Mouse (Mus musculus) erythroblast, adult 5-6 weeks (primary cell): ENCODE data around the gene Tssc4. TPM values are rescaled to one million over a fixed set of nuclear protein-coding genes. Genes with fewer than 3 reads are reported as not detected.

Experiments
- ATAC-seq: replicated peaks from 2 replicates; pipeline ENCODE4 v1.8.0; 2016; ENCODE audit warnings: moderate number of reproducible peaks, mild to moderate bottlenecking, moderate TSS enrichment, inconsistent platforms; ENCODE audit not compliant: poor library complexity, low FRiP score, severe bottlenecking
- total RNA-seq, 2 experiments: library from RNA; stranded (forward) in 1 of 2; stranded (reverse) in 1 of 2; fragments of 150-400 nt in 1 of 2; fragments of 200-764, 138-1000 nt in 1 of 2; gene quantifications; 2 replicates each; pipeline versions ENCODE4 v1.2.3 to v1.2.4; 2015 to 2017; ENCODE audit warnings: low replicate concordance in 2 of 2

Tssc4 gene
- total RNA-seq, 2 experiments from 2014 or later, result 1.3 to 16.4 TPM

GRCm38 (mm10) chr7:143044049-143044825 is 24.8 kb upstream of the Tssc4 start:
- ATAC-seq, result no peak

DNA sequence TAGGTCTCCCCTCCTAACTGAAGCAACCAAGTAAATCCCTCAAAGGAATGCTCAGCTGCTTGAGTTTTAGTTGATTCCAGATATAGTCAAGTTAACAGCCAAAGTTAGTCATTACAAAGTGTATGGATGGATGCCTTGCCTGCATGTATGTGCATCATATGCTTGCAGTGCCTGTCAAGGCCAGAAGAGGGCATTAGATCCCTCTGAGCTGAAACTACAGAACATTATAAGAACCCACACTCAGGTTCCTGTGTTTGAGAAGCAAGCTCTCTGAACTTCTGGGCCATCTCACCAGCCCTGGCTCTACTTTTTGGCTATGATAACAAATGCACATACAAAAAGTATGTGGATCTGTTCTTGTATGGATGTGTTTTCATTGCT is 24.2 kb upstream of the Tssc4 start:
- ATAC-seq, result 0 out of 2 replicates have a peak, but pooled peaks have one; percentile 57

- ATAC-seq, result no peak
Measured at GRCm38 (mm10) chr7:143046358-143046757, 22.7 kb upstream of the Tssc4 start.

DNA sequence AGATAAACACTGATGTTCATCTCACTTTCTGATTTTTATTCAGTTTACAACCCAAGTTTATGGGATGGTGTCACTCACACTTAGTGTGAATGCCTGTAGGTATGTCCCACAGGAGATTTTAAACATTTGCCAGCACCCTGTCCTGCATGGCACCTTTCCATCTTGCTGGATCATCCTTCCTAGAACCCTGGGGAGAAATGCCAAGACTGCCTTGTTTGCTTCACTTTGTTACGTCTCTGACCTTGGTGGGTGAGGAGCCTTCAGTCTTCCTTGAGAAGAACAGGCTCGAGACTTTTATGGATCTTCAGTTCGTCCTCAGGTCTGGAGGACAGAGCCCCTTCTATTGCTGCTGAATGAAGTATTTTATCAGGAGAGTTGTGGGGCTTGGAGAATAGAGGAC is 19.7 kb upstream of the Tssc4 start:
- ATAC-seq, result no peak

DNA sequence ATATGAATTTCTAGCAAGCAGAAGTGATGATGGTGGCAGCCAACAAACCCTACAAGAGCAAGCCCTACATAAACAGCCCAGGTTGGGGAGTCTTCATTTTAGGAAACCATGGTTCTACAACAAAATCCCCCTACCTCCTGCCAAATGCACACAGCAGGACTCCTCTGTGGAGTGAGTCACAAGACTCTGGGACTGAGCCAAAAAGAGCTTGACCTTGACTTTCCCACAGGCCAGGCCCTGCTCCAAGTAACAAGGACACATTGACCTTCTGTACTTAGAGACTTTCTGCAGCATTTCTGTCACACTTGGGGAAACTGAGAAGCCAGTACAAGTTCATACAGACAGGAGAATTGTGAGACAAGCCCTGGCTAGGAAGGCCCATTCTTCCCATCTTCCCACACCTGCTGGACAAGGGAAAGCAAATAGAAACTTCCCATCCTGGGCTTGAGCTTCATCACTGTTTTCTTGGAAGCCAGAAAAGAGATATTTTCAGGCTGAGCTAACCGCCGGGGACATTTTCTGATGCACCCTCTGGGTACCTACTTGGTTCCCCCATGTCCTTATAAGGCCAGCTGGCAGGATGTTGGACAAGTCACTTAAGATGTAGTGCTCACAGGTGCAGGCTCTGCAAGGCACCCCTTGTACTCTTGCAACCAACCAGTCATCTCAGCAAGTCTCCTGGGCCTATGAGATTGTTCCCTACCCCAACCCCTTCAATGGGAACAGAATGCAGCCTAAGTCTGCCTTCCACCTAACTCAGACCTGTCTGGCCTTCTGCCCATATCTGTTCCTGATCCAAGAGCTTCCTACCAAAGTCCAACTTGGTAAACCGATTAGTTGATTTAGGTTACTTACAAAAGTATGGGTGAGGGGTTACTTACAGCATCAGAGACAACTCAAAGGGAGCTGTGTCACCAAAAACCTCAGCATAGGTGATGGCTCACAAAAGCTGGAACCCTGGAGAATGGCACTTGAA is 18.9 kb upstream of the Tssc4 start:
- no peak for ATAC-seq

DNA sequence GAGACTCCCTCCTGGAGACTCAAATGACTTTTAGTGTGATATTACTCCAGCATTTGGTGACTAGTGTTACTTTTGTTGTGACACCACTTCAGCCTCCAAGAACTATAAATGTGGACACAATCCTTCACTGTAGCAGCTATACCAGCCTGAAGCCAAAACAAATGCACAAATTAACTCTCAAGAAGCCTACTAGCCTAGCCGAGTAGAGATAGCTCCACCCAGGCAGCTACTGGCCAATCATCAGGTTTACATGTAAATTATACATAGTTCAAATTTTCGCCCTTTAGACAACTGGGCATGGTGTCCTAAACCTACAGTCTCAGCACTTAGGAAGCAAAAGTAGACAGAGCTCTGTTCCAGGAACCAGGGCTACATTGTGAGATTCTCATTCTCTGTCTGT is 17.7 kb upstream of the Tssc4 start:
- ATAC-seq, result peak; percentile 63

GRCm38 (mm10) chr7:143052626-143053007 is 16.4 kb upstream of the Tssc4 start, which contains the start of gene Cd81:
Cd81 (plus strand) TSS chr7:143052739.
- peak; percentile 78 for ATAC-seq

DNA sequence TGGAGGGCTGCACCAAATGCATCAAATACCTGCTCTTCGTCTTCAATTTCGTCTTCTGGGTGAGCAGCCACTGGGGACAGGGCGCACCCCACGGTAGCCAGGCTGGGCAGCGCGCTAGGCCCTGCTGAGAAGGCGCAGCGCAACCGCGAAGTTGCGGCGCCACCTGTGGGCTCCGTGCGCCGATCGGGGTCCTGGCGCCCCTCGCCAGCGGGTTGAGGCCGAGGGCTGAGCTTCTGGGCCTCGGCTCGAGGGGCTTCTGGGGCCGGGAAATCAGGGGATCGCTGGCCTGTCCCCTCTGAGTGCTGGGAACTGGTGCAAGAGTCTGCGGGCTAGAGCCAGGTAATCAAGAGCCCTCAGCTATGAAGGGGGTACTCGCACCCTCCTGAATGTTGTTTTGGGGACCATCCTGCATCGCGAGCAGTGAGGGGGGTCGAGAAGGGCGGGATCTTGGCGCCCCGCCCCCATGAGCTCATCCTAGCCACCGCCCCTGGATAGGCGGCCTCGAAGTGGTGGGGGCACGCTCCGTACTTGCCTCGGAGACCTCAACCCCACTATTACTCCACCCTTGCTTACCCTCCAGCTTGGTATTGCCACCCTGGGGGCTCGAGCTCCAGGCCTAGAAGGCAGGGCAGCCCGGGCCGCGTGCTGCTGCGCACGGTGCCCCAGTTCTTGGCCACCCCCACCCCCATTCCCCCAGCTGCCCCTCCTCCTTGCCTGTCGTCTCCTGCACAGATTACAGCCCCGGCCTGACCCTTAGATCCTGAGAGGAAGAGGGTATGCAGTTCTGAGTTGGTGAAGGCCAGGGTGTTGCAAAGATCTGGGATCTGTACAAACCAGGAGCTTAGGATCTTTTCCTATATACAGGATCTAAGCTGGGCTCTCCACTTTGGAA is 15.8 kb upstream of the Tssc4 start:
- peak; percentile 20 for ATAC-seq

DNA sequence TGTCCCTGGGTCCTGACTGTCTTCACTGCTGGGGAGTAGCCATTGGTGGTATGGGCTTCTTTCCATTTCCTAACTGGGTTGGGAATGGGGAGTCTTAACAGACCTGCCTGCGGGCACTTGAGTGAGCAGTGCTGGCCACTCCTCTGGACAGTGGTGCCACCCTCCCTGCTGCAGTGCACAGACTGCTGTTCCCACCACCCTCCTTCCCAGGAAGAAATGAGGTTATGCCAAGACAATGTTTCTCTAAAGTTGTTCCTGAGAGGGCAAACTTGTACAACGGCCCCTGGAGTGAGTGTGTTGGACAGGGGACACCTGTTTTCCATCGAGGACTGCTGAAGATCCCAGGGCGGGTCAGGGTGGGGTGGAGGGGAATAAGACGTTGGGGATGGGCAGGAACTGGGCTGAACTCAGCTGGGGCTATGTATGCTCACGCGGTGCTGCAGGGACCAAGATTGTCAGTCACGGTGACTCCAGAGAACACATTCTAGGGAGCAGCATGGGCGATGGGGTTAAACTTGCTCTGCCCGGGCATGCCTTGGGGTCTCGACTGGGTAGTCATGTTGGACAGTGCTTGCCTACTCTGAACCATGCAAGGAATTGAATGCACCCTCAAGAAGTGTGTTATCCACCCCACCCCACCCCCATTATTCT is 15.0 kb upstream of the Tssc4 start:
- ATAC-seq, result no peak

- no peak for ATAC-seq
Measured at GRCm38 (mm10) chr7:143054612-143054965, 14.5 kb upstream of the Tssc4 start.

DNA sequence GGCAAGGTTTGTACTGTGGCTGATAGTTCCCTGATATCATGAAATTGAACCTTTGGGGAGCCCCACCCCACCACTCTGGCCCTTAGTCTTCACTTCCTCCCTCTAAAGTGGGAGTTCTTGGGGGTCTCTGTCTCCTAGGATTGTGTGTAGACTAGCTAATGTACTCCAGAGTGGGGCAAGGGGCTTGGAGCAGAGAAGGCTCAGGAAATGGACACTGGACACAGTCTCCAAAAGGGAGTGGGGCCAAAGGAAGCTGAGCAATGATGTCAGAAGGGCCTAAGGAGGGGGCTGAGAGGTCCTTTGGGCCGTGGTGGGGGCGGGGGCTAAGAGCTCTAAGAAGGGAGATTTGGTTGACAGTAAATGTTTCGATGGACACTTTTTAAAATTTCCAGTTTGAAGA is 14.0 kb upstream of the Tssc4 start:
- ATAC-seq, result no peak

GRCm38 (mm10) chr7:143055499-143056186 is 13.4 kb upstream of the Tssc4 start:
- no peak for ATAC-seq

DNA sequence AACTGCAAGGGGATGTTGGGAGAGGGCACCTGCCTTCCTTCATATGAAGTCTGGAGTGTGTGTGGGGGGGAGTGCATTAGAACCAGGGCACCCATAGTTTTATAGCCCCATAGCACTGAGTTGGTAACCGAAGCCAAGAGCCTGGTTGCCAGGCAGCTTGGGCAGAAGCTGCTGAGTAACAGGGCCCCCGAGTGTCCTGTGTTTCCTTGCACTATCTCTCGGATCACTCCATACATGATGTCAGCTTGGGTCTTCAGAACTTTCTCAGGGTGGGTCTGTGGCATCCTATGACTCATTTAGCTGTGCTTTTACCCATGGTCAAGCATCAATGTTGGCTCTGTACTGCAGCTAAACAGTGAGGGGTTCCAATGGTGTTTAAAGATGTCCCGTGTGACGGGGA is 12.0 kb upstream of the Tssc4 start:
- ATAC-seq, result no peak

DNA sequence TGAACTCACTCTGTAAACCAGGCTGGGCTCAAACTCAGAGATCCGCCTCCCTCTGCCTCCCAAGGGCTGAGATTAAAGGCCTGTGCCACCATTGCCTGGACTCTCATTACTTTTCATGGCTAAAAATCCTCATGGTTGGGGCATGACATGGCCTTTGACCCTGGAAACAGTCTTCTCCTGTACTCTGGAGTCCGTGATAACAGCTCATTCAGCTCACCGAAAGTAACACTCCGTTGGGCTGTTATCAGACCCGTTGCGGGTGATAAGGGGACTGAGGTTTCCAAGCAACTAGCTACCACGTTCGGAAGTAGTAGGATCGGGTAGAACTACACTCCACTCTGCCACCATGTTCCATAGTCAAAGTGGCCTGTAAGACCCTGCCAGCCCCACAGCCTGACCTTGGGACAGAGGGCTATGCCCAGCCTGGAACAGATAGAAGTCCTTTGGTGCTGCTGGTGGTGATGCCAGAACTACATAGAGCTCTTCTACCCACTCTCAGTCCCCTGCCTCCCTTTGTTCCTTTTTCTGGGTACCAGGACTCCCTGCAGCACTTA is 11.3 kb upstream of the Tssc4 start:
- ATAC-seq, result no peak

GRCm38 (mm10) chr7:143058221-143058697 is 10.8 kb upstream of the Tssc4 start:
- no peak for ATAC-seq

- ATAC-seq, result no peak
Measured at GRCm38 (mm10) chr7:143059202-143059870, 9.7 kb upstream of the Tssc4 start.

- ATAC-seq, result no peak
Measured at GRCm38 (mm10) chr7:143062704-143063103, 6.3 kb upstream of the Tssc4 start.

DNA sequence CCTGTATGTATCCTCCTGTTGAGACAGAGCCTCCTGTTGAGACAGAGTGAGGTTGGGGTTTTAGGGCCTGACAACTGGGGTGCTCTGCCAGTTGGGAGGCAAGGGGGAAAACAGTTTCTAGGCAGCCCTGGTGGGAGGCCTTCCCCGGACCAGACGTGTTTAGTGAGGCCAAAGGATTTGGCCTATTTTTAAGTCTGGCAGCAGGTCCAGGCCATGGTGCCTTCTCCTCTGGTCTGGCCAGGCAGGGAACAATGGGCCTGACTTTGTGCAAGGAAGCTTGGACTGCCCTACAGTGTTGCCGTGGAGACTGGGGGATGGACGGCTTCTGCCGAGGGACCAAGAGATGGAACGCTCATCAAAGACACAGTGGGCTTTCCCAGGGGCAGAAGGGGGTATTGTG is 4.8 kb upstream of the Tssc4 start:
- no peak for ATAC-seq
